Mouse (Mus musculus) ES-E14 (cell line): ENCODE results near the gene Cdhr4. TPM values are rescaled to one million over a fixed set of nuclear protein-coding genes. Genes with fewer than 3 reads are reported as not detected.

ENCODE experiments used
- DNase-seq: peaks from one replicate; pipeline ENCODE4 v3.0.0-alpha.2; 2013; ENCODE audit warnings: low read depth, low spot score
- H3K27ac ChIP-seq: 2 replicates; pipeline ENCODE4 v1.5.1; 2012; ENCODE audit warnings: low read depth, mild to moderate bottlenecking, low read length, moderate library complexity, mixed read lengths; ENCODE audit not compliant: poor library complexity, insufficient read depth, severe bottlenecking
- H3K36me3 ChIP-seq: 2 replicates; pipeline ENCODE4 v1.6.1; 2012; ENCODE audit warnings: mild to moderate bottlenecking, low read length, moderate library complexity, mixed read lengths; ENCODE audit not compliant: control insufficient read depth, poor library complexity, insufficient read depth, severe bottlenecking
- H3K4me1 ChIP-seq, 2 experiments: fragments of 150-350 bp in 1 of 2; sonication (generic) in 1 of 2; 2 replicates each; pipeline ENCODE4 v1.6.1; 2012; ENCODE audit warnings: low read length in 2 of 2, mild to moderate bottlenecking in 1 of 2, mixed read lengths in 1 of 2; ENCODE audit not compliant: control insufficient read depth in 2 of 2, insufficient read depth in 2 of 2, poor library complexity in 1 of 2
- H3K4me3 ChIP-seq, 2 experiments: fragments of 150-350 bp in 1 of 2; sonication (generic) in 1 of 2; 2 replicates each; pipeline ENCODE4 v1.5.1; 2012; ENCODE audit warnings: low read length in 2 of 2, low read depth in 1 of 2, mild to moderate bottlenecking in 1 of 2, mixed read lengths in 1 of 2; ENCODE audit not compliant: insufficient read depth in 1 of 2, poor library complexity in 1 of 2, severe bottlenecking in 1 of 2
- H3K9ac ChIP-seq: 2 replicates; pipeline ENCODE4 v1.6.1; 2012; ENCODE audit warnings: low read depth, mild to moderate bottlenecking, low read length, mixed read lengths; ENCODE audit not compliant: poor library complexity, insufficient read depth, severe bottlenecking
- H3K9me3 ChIP-seq: fragments of 150-350 bp; sonication (generic); 2 replicates; pipeline ENCODE4 v1.6.1; 2012; ENCODE audit warnings: low read depth, mild to moderate bottlenecking, low read length; ENCODE audit not compliant: control insufficient read depth, insufficient read depth
- CHD2 ChIP-seq: IDR thresholded peaks from 2 replicates; pipeline ENCODE4 v1.6.1; 2014; ENCODE audit warnings: mild to moderate bottlenecking, low read depth, low read length, inconsistent platforms
- HCFC1 ChIP-seq: IDR thresholded peaks from 2 replicates; pipeline ENCODE4 v1.6.1; 2012; ENCODE audit warnings: low read length, inconsistent platforms, borderline replicate concordance; ENCODE audit not compliant: insufficient read depth
- MAFK ChIP-seq: IDR thresholded peaks from 2 replicates; pipeline ENCODE4 v1.6.1; 2014; ENCODE audit warnings: mild to moderate bottlenecking, low read depth, low read length, inconsistent platforms; ENCODE audit not compliant: insufficient read depth
- ZC3H11A ChIP-seq: IDR thresholded peaks from 2 replicates; pipeline ENCODE4 v1.6.1; 2012; ENCODE audit warnings: low read depth, mild to moderate bottlenecking, inconsistent platforms, low read length, borderline replicate concordance
- ZNF384 ChIP-seq: IDR thresholded peaks from 2 replicates; pipeline ENCODE4 v1.6.1; 2012; ENCODE audit warnings: low read depth, low read length, inconsistent platforms
- in situ Hi-C, 2 experiments: fragments of 600-800 bp; cut with MboI; formaldehyde crosslinking; loops; one replicate each; pipeline ENCODE4 v1.15.1; 2025; ENCODE audit warnings: low sequenced_read_pairs in 2 of 2, inconsistent platforms in 1 of 2; ENCODE audit not compliant: unreplicated experiment in 2 of 2
- total RNA-seq: library from RNA; depleted of rRNA; stranded (reverse); fragments of 300-350 nt; gene quantifications from 2 replicates; pipeline ENCODE4 v1.2.3, GENCODE M21; 2012

Gene Cdhr4
- total RNA-seq, 1 experiment, result 1.2 TPM

DNA sequence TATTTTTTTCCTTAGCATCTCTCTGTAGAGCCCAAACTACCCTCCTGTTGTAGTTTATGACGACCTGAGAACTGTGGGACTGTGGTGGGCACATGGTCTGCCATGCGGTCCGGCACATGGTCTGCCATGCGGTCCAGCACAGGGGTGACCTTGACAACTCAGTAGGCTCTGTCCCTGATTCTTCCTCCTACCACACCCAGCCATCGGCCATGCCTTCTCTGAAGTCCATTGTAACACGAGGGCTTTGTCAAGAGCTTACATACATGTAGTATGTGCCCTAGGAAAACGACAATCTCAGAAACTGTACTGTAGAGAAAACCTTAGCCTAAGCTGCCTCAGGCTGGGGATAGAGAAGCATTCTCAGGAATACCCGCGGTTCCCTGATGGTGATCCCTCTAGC, 27.6 kb upstream of the Cdhr4 start:
- TF ChIP-seq HCFC1 (no peak), CHD2 (no peak), ZNF384 (no peak), ZC3H11A (no peak), MAFK (no peak)
- no peak overlapping the region for H3K9ac ChIP-seq
- H3K36me3 ChIP-seq, result peaks cover 50% of the 10 kb centered on the region
- no peak overlapping the region for H3K4me3 ChIP-seq
- no peaks in the 10 kb centered on the region for H3K9me3 ChIP-seq
- in situ Hi-C loops, result no loop called here
- peaks cover 4 to 8% of the 10 kb centered on the region in 2 experiments; a peak in 3 of 4 replicates for H3K4me1 ChIP-seq
- no peak overlapping the region for H3K27ac ChIP-seq
- no peak for DNase-seq

DNA sequence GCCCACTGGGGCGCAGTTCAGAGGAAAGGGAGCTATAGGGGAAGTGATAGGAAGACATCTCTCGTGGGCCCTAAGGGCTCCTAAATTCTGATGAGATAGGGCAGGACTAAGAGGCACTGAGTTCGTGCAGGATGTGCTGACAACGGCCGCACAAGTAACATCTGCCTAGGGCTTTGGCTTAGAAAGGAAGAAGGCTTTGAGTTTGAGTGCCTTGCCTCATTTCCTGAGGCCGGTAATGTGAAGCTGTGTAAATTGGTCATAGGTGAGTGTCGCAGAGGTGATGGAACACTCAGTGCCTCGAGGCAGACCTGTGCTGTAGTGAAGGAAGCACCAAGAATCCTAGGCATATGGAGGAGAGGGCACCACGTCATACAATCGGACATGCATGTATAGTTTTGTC, 25.6 kb upstream of the Cdhr4 start:
- Histone ChIP-seq H3K27ac (no peak overlapping the region), H3K9me3 (no peaks in the 10 kb centered on the region), H3K4me1 (peaks cover 2 to 8% of the 10 kb centered on the region in 2 experiments; a peak in 3 of 4 replicates), H3K36me3 (peaks cover 53% of the 10 kb centered on the region), H3K4me3 (no peak overlapping the region), H3K9ac (no peak overlapping the region)
- in situ Hi-C loops, result no loop called here
- TF ChIP-seq HCFC1 (no peak), ZC3H11A (no peak), CHD2 (no peak), ZNF384 (no peak), MAFK (no peak)
- no peak for DNase-seq

GRCm38 (mm10) chr9:107967437-107967836, 24.9 kb upstream of the Cdhr4 start:
- no peak for DNase-seq
- Histone ChIP-seq H3K27ac (no peak overlapping the region), H3K9me3 (no peaks in the 10 kb centered on the region), H3K4me1 (peaks cover 0 to 8% of the 10 kb centered on the region in 2 experiments; a peak in 2 of 4 replicates), H3K9ac (no peak overlapping the region), H3K36me3 (peaks cover 47% of the 10 kb centered on the region), H3K4me3 (no peak overlapping the region)
- TF ChIP-seq ZC3H11A (no peak), MAFK (no peak), ZNF384 (no peak)
- in situ Hi-C loops, result no loop called here

DNA sequence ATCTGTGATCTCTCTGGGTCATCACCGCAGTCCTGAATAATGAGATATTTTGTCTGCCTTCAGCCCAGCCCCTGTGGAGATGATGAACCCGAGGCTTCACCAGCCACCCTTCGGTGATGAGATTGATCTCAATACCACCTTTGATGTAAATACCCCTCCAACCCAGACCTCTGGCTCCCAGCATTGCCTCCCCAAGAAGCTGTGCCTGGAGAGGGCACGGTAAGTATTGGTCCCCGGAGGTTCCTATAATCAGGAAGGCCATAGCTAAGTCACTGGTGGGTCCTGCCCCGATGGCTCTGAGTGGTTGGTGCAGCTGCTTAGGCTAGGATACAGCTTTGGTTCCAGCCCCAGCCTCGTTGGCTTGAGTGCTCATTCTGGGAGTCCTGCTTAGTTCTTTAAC, 23.8 kb upstream of the Cdhr4 start:
- no peak for TF ChIP-seq ZNF384
- TF ChIP-seq HCFC1, result no peak
- no peak for TF ChIP-seq ZC3H11A
- peaks cover 41% of the 10 kb centered on the region for H3K36me3 ChIP-seq
- H3K4me3 ChIP-seq, result no peak overlapping the region
- DNase-seq, result no peak
- no peak overlapping the region for H3K9ac ChIP-seq
- H3K27ac ChIP-seq, result no peak overlapping the region
- peaks cover 0 to 8% of the 10 kb centered on the region in 2 experiments; a peak in 2 of 4 replicates for H3K4me1 ChIP-seq
- no peaks in the 10 kb centered on the region for H3K9me3 ChIP-seq
- in situ Hi-C loops, result no loop called here

DNA sequence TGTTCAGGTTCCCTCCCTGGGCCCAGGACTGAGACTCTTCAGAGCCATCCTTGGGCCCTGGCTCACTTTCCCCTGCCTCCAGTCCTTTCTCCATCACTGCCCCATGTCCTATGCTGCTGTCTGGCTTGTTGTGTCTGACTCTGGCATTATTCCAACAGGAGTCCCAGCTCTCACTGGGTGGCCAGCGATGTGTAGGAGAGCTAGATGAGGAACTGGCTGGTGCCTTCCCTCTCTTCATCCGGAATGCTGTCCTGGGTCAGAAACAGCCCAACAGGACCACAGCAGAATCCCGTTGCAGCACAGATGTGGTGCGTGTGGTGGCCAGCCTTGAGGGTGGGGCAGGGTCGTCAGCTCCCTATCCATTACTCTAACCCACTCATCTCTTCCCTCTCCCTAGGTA, 22.0 kb upstream of the Cdhr4 start:
- peaks cover 0 to 8% of the 10 kb centered on the region in 2 experiments; a peak in 1 of 4 replicates for H3K4me1 ChIP-seq
- DNase-seq, result no peak
- TF ChIP-seq HCFC1 (no peak), MAFK (no peak), ZNF384 (no peak), CHD2 (no peak), ZC3H11A (no peak)
- in situ Hi-C loops, result no loop called here
- no peaks in the 10 kb centered on the region for H3K9me3 ChIP-seq
- H3K9ac ChIP-seq, result no peak overlapping the region
- peaks cover 29% of the 10 kb centered on the region for H3K36me3 ChIP-seq
- H3K27ac ChIP-seq, result no peak overlapping the region
- no peak overlapping the region for H3K4me3 ChIP-seq
